Mouse (Mus musculus) c-Kit-positive CD71-positive TER-119-negative erythroid progenitor cells, embryonic 14.5 days (primary cell): ENCODE data around the gene Bpifa5.

Experiments
- DNase-seq: peaks from one replicate; pipeline ENCODE4 v3.0.0-alpha.2; 2013; ENCODE audit warnings: low read depth

The Bpifa5 gene

DNA sequence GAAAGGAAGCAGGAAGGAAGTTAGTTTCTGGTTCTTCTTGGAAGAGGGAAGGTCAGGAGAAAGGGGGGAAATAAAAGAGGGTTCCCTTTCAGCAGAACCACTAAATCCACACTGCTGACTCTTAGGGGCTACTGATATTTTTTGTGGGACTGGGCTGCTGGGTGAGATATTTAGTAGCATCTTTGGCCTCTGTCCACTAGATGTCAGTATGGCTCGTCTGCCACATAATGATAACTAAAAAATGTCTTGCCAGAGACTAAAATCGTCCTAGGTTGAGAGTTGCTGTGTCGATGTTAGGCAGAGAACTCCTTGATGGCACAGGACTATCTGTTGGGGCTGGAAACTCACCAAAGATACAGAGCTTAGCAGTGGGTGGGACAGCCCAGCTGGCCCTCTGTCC is 46.7 kb downstream of the Bpifa5 start:
- DNase-seq, result peak; percentile 8

DNA sequence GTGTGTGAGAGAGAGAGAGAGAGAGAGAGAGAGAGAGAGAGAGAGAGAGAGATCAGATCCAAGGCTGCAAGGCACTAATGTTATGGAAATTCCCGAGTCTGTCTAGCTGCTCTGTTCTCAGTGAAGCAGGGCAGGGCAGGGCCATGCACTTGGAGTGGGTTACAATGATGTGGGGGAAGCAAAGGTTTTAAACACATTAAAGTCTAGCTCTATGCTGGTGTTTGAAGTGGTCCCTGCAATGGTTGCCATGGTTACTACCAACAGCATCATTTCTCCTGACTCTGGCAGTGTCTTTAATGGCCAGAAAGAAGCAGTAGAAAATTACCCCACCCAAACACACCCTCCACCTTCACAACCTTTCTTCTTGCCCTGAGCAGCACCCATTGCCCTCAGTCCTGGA is 48.7 kb downstream of the Bpifa5 start:
- no peak for DNase-seq

DNA sequence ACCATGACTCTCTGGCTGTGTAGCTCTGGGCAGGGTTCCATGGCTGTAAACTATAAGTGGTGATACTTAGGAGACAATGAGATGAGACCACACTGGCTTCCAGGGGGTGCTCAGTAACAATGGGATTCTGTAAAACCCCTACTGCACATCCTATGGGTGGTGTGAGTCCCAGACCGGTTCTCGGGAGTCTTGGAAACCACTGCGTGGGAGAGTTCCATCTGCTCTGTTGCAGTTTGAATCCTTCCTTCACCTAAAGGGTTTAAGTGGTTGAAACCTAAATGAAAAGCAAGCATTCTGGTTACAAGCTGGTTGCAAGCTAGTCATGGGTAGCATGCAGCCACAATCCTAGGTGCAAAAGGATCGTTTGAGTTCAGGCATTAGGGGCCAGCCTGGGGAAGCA is 49.5 kb downstream of the Bpifa5 start:
- DNase-seq, result no peak

DNA sequence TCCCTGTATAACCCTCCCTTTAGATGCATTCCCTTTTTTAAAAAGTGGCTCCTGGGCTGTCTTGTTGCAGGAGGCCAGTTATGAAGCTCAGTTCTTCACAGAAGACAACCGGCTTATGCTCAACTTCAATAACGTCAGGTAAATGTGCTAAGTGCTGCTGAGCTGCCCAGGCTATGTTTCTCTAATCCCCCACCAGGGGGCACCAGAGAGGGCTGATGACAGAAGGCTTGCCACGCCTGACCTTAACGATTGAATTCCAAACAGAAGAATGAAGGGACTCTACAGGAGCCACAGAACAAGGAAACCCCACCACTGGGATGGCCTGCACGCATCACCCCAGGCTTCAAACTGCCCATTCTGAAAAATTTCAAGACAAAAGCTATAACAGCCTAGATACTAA is 52.8 kb downstream of the Bpifa5 start:
- peak; percentile 67 for DNase-seq
